Mouse (Mus musculus) hindbrain, embryonic 14.5 days (tissue): Measurements from ENCODE around the gene Psmd13. TPM values are rescaled to one million over a fixed set of nuclear protein-coding genes. Genes with fewer than 3 reads are reported as not detected.

Experiments used
- ATAC-seq: fragments of 200-750 bp; cut with Nextera tagmentation; 2 replicates; pipeline ENCODE4 v1.8.0; 2017; ENCODE audit warnings: moderate number of reproducible peaks, mild to moderate bottlenecking, moderate TSS enrichment, moderate library complexity; ENCODE audit not compliant: low FRiP score
- DNase-seq: peaks from one replicate; pipeline ENCODE4 v3.0.0-alpha.2; 2015; ENCODE audit warnings: low spot score
- H3K27ac ChIP-seq: fragments of 300-500 bp; sonication (generic); 2 replicates; pipeline ENCODE4 v1.5.1; 2014; ENCODE audit warnings: mild to moderate bottlenecking, moderate library complexity
- H3K27me3 ChIP-seq: fragments of 300-500 bp; sonication (generic); 2 replicates; pipeline ENCODE4 v1.6.1; 2014; ENCODE audit warnings: mild to moderate bottlenecking, low read length, mixed read lengths; ENCODE audit not compliant: control insufficient read depth, insufficient read depth
- H3K36me3 ChIP-seq: fragments of 300-500 bp; sonication (generic); replicated peaks from 2 replicates; pipeline ENCODE4 v1.6.1; 2014; ENCODE audit not compliant: control insufficient read depth, insufficient read depth
- H3K4me1 ChIP-seq: fragments of 300-500 bp; sonication (generic); replicated peaks from 2 replicates; pipeline ENCODE4 v1.6.1; 2014; ENCODE audit warnings: antibody characterized with exemption, low read length, mixed read lengths; ENCODE audit not compliant: control insufficient read depth, insufficient read depth
- H3K4me2 ChIP-seq: fragments of 300-500 bp; sonication (generic); replicated peaks from 2 replicates; pipeline ENCODE4 v1.6.1; 2014; ENCODE audit warnings: mild to moderate bottlenecking, moderate library complexity
- H3K4me3 ChIP-seq: fragments of 300-500 bp; sonication (generic); replicated peaks from 2 replicates; pipeline ENCODE4 v1.5.1; 2014; ENCODE audit warnings: mild to moderate bottlenecking, low read length
- H3K9ac ChIP-seq: fragments of 300-500 bp; sonication (generic); 2 replicates; pipeline ENCODE4 v1.6.1; 2014
- H3K9me3 ChIP-seq: fragments of 300-500 bp; sonication (generic); 2 replicates; pipeline ENCODE4 v1.6.1; 2016; ENCODE audit warnings: low read length; ENCODE audit not compliant: control insufficient read depth
- WGBS: fragments of 180-500 bp; shearing (Covaris S2); extraction: QIAGEN DNeasy Blood & Tissue Kit; methylation state at CpG from one replicate; pipeline ENCODE4 v1.1.7; 2014; 5-methylcytosine and 5-hydroxymethylcytosine counted together
- polyA plus RNA-seq: library from polyadenylated mRNA; unstranded; fragments of >200 nt; fragmentation: Nextera tagmentation; extraction: Ambion mirVana; gene quantifications from 2 replicates; pipeline ENCODE4 v1.2.1, GENCODE M21; 2014

Gene Psmd13
- polyA plus RNA-seq, 1 experiment from 2014 or later, result 177 TPM

- H3K36me3 ChIP-seq, result no peaks in the 10 kb centered on the region
- WGBS, result 35% methylated on average over 14 of the region's 14 CpGs
- H3K9me3 ChIP-seq, result no peaks in the 10 kb centered on the region
- H3K27ac ChIP-seq, result no peak within 1 kb of the TSS
- no peaks in the 10 kb centered on the region for H3K4me1 ChIP-seq
- ATAC-seq (peak; percentile 76), DNase-seq (peak; percentile 87)
- H3K4me3 ChIP-seq, result no peak within 1 kb of the TSS
- no peak within 1 kb of the TSS for H3K4me2 ChIP-seq
- H3K27me3 ChIP-seq, result peaks cover 11% of the 10 kb centered on the region; the same call in 1 of the 2 replicates
- no peak within 1 kb of the TSS for H3K9ac ChIP-seq
Observed at GRCm38 (mm10) chr7:140844905-140845665, 36.7 kb upstream of the Psmd13 start, which contains the start of gene Scgb1c1. Gene Scgb1c1, plus strand, starts transcription at chr7:140845547.

- Histone ChIP-seq H3K36me3 (no peaks in the 10 kb centered on the region), H3K27ac (no peak overlapping the region), H3K9me3 (no peaks in the 10 kb centered on the region), H3K4me3 (no peak overlapping the region), H3K27me3 (peaks cover 11% of the 10 kb centered on the region; the same call in 1 of the 2 replicates), H3K4me1 (no peaks in the 10 kb centered on the region), H3K9ac (no peak overlapping the region), H3K4me2 (no peak overlapping the region)
- DNase-seq (no peak), ATAC-seq (no peak)
- WGBS, result 69% methylated on average over 4 of the region's 4 CpGs
Observed at GRCm38 (mm10) chr7:140845683-140846082, 36.1 kb upstream of the Psmd13 start.

- H3K9ac ChIP-seq, result no peak overlapping the region
- H3K36me3 ChIP-seq, result peaks cover 4% of the 10 kb centered on the region
- no peaks in the 10 kb centered on the region for H3K9me3 ChIP-seq
- peaks cover under 1% of the 10 kb centered on the region; the same call in 1 of the 2 replicates for H3K27me3 ChIP-seq
- no peak for DNase-seq
- WGBS, result 90% methylated on average over 10 of the region's 10 CpGs
- no peak overlapping the region for H3K4me2 ChIP-seq
- H3K4me3 ChIP-seq, result no peak overlapping the region
- ATAC-seq, result no peak
- H3K4me1 ChIP-seq, result no peaks in the 10 kb centered on the region
- H3K27ac ChIP-seq, result no peak overlapping the region
Observed at GRCm38 (mm10) chr7:140846676-140847075, 35.1 kb upstream of the Psmd13 start.

DNA sequence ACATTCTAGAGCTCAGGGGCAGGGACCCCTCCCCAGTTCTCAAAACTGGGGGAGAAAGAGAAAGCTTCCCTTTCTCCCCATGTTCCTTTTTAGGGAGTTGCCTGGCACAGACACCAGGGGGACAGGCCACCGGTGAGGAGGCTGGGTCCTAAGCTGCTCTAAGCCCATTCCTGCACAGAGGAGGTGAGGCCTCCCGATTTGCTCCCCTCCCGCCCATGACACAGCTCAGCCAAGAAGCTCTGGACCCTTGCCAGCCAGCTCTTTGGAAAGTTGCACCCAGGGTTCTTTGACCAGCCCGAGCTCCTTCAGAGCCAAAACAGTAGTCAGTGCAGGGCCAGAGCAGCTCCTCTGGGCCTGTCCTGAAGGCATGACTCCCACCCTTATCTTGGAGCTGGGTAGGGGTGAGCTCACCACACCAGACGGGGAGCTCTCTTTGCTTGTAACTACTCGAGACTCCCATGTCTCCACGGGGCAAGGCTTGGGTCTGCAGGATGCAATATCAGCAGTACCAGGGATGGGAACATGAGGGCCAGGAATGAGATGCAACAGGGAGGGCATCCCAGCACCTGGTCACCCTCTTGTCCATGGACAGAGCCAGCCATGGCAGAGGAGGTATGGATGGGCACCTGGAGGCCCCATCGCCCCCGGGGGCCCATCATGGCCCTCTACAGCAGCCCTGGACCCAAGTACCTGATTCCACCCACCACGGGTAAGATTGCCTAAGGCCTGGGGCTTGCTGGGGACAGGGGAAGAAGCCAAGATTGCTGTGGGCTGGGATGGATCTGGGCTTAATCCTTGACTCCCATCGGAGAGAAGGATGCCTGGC lies 33.8 kb upstream of the Psmd13 start, which contains the start of gene Odf3:
TSS of gene Odf3 (plus strand) at position 51 of the 826 bp plus-strand sequence.
- H3K9me3 ChIP-seq, result no peaks in the 10 kb centered on the region
- DNase-seq, result no peak
- no peaks in the 10 kb centered on the region for H3K4me1 ChIP-seq
- no peak within 1 kb of the TSS for H3K27ac ChIP-seq
- no peak within 1 kb of the TSS for H3K4me3 ChIP-seq
- H3K36me3 ChIP-seq, result peaks cover 17% of the 10 kb centered on the region
- H3K27me3 ChIP-seq, result no peaks in the 10 kb centered on the region
- ATAC-seq, result no peak
- no peak within 1 kb of the TSS for H3K9ac ChIP-seq
- H3K4me2 ChIP-seq, result no peak within 1 kb of the TSS
- WGBS, result 65% methylated on average over 11 of the region's 11 CpGs

- no peaks in the 10 kb centered on the region for H3K4me1 ChIP-seq
- H3K27ac ChIP-seq, result no peak overlapping the region
- no peaks in the 10 kb centered on the region for H3K27me3 ChIP-seq
- no peaks in the 10 kb centered on the region for H3K9me3 ChIP-seq
- WGBS, result 95% methylated on average over 10 of the region's 10 CpGs
- H3K4me2 ChIP-seq, result no peak overlapping the region
- peaks cover 23% of the 10 kb centered on the region for H3K36me3 ChIP-seq
- ATAC-seq, result no peak
- H3K9ac ChIP-seq, result no peak overlapping the region
- no peak for DNase-seq
- H3K4me3 ChIP-seq, result no peak overlapping the region
Observed at GRCm38 (mm10) chr7:140848591-140848990, 33.2 kb upstream of the Psmd13 start.

DNA sequence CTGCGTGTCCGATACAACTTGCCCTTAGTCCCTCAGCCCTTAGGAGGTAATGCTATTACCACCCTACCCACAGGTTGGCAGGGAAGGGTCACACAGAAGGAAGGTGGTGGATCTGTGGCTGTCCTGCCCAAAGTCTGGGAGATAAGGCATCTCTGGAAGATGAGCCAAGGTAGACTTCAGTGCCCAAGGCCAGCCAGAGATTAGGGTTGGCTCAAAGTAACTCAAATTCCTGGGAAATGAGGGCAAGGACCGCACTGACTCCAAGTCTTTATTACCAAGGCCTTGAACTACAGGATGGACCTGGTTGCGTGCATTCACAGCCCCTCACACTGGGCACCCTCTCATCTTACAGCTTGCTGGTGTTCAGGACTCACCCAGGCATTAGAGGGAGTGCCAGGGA lies 29.9 kb upstream of the Psmd13 start:
- peaks cover 8% of the 10 kb centered on the region for H3K4me1 ChIP-seq
- ATAC-seq (no peak), DNase-seq (no peak)
- H3K9me3 ChIP-seq, result no peaks in the 10 kb centered on the region
- WGBS, result 93% methylated on average over 4 of the region's 4 CpGs
- H3K4me3 ChIP-seq, result no peak overlapping the region
- H3K36me3 ChIP-seq, result peaks cover 36% of the 10 kb centered on the region
- H3K4me2 ChIP-seq, result no peak overlapping the region
- H3K27ac ChIP-seq, result no peak overlapping the region
- H3K9ac ChIP-seq, result no peak overlapping the region
- H3K27me3 ChIP-seq, result no peaks in the 10 kb centered on the region

DNA sequence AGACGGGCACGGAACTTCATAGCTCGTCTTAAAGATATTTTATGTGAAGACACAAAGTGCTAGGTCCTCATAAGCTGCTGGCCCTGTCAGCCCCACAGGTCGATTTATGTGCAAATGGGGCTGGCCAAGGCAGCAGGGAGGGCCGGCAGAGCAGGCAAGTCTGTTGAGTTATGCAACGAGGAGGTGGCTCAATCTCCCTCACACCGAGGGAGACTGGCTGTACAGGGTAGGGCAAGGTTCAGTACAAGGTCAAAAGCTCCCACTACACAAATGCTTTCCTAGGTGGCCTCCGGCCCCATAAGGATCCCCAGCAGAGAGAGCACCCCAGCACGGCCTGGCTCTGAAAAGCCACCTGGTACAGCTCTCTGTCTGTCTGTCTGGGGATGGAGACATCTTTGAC lies 28.4 kb upstream of the Psmd13 start:
- Histone ChIP-seq H3K4me1 (peaks cover 16% of the 10 kb centered on the region), H3K9ac (no peak overlapping the region), H3K27me3 (no peaks in the 10 kb centered on the region), H3K4me2 (no peak overlapping the region), H3K9me3 (no peaks in the 10 kb centered on the region), H3K36me3 (peaks cover 37% of the 10 kb centered on the region), H3K27ac (no peak overlapping the region), H3K4me3 (no peak overlapping the region)
- 86% methylated on average over 9 of the region's 9 CpGs for WGBS
- ATAC-seq, result no peak
- DNase-seq, result no peak

- Histone ChIP-seq H3K27me3 (no peaks in the 10 kb centered on the region), H3K4me1 (peaks cover 27% of the 10 kb centered on the region), H3K9me3 (no peaks in the 10 kb centered on the region), H3K27ac (no peak overlapping the region), H3K4me3 (no peak overlapping the region), H3K9ac (no peak overlapping the region), H3K4me2 (no peak overlapping the region), H3K36me3 (peaks cover 48% of the 10 kb centered on the region)
- DNase-seq, result no peak
- no peak for ATAC-seq
- WGBS, result 95% methylated on average over 18 of the region's 18 CpGs
Observed at GRCm38 (mm10) chr7:140854483-140854882, 27.3 kb upstream of the Psmd13 start.

DNA sequence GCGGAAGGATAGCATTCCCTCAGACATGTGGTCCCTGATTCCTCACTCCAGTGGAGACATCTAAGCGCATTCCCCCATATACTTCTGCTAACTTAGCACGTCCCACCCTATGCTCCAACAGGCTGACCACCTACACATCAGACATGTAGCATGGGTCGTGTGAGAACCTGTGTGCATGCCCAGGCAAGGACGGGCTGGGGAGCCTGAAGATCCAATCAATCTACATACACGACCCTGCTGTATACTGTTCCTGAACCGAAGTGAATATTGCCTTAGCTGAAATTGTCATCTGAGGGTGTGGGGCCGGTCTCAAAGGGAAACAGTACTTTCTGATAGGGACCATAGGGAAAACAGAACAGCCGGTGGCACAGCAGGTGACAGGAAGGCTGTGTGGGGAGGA lies 26.6 kb upstream of the Psmd13 start:
- ATAC-seq, result no peak
- no peak overlapping the region for H3K27ac ChIP-seq
- H3K9me3 ChIP-seq, result no peaks in the 10 kb centered on the region
- H3K36me3 ChIP-seq, result peaks cover 54% of the 10 kb centered on the region
- no peak for DNase-seq
- H3K9ac ChIP-seq, result peak overlapping the region; percentile 97
- H3K27me3 ChIP-seq, result no peaks in the 10 kb centered on the region
- peak overlapping the region; percentile 83 for H3K4me2 ChIP-seq
- WGBS, result 81% methylated on average over 9 of the region's 9 CpGs
- peak overlapping the region; percentile 83 for H3K4me3 ChIP-seq
- H3K4me1 ChIP-seq, result peaks cover 27% of the 10 kb centered on the region
